Mouse (Mus musculus): ENCODE measurements around the gene Gm49486. TPM values are rescaled to one million over a fixed set of nuclear protein-coding genes. Genes with fewer than 3 reads are reported as not detected.
A peak's percentile ranks its signal among the peaks of the same experiment; 100 is the strongest.

Gene Gm49486
- polyA plus RNA-seq, 1 experiment, result 0.05 TPM

- Histone ChIP-seq H3K4me3 (no peak overlapping the region), H3K27me3 (ENCODE audit: control insufficient read depth, insufficient read depth, insufficient read length) (no peaks in the 10 kb centered on the region), H3ac (ENCODE audit: control insufficient read depth, insufficient read length) (no peak overlapping the region), H3K79me2 (ENCODE audit: control insufficient read depth, insufficient read depth) (no peaks in the 10 kb centered on the region), H3K36me3 (ENCODE audit: control insufficient read depth, insufficient read depth) (no peaks in the 10 kb centered on the region), H3K4me2 (ENCODE audit: low read depth) (no peak overlapping the region)
- TF ChIP-seq MAX (IDR thresholded peaks at IDR 0.05; ENCODE audit: low read depth), result no peak
- no peak for TF ChIP-seq E2F4 (IDR thresholded peaks at IDR 0.05; ENCODE audit: insufficient read depth)
- TF ChIP-seq MYOG (IDR thresholded peaks at IDR 0.05; ENCODE audit: control insufficient read depth in 1 of 3, insufficient read depth in 1 of 3, insufficient read length in 2 of 3, low read depth in 2 of 3), result no peak
- no peak for TF ChIP-seq POLR2A (IDR thresholded peaks at IDR 0.05; ENCODE audit: insufficient read length, low read depth)
- TF ChIP-seq TCF12 (IDR thresholded peaks at IDR 0.05; ENCODE audit: insufficient read depth, poor library complexity, severe bottlenecking), result no peak
- TF ChIP-seq POLR2AphosphoS2 (IDR thresholded peaks at IDR 0.05; ENCODE audit: insufficient read length, low read depth), result no peak
- TF ChIP-seq SRF (IDR thresholded peaks at IDR 0.05; ENCODE audit: control insufficient read depth, insufficient read length, low read depth), result no peak
- no peak for TF ChIP-seq CEBPB (IDR thresholded peaks at IDR 0.05; ENCODE audit: insufficient read depth, poor library complexity, severe bottlenecking)
- no peak for TF ChIP-seq REST (IDR thresholded peaks at IDR 0.05; ENCODE audit: insufficient read depth, insufficient read length)
- no peak for TF ChIP-seq MYOD1 (IDR thresholded peaks at IDR 0.05; ENCODE audit: control insufficient read depth in 1 of 3, insufficient read length in 2 of 3, low read depth in 2 of 3)
- TF ChIP-seq USF1 (IDR thresholded peaks at IDR 0.05; ENCODE audit: low read depth), result no peak
- TF ChIP-seq TCF3 (IDR thresholded peaks at IDR 0.05; ENCODE audit: insufficient read length, low read depth), result no peak
These were observed 8.8 kb downstream of the Gm49486 start for GRCm38 (mm10) chr15:79238036-79238435.

GRCm38 (mm10) chr15:79242574-79243233, 13.5 kb downstream of the Gm49486 start:
- TF ChIP-seq E2F4 (IDR thresholded peaks at IDR 0.05; ENCODE audit: insufficient read depth), result no peak
- peak in 2 of 3 experiments; percentile 38 to 68 for TF ChIP-seq MYOD1 (IDR thresholded peaks at IDR 0.05; ENCODE audit: control insufficient read depth in 1 of 3, insufficient read length in 2 of 3, low read depth in 2 of 3)
- TF ChIP-seq MYOG (IDR thresholded peaks at IDR 0.05; ENCODE audit: control insufficient read depth in 1 of 3, insufficient read depth in 1 of 3, insufficient read length in 2 of 3, low read depth in 2 of 3), result peak in 2 of 3 experiments; percentile 20 to 67
- TF ChIP-seq USF1 (IDR thresholded peaks at IDR 0.05; ENCODE audit: low read depth), result no peak
- no peak for TF ChIP-seq POLR2A (IDR thresholded peaks at IDR 0.05; ENCODE audit: insufficient read length, low read depth)
- TF ChIP-seq TCF12 (IDR thresholded peaks at IDR 0.05; ENCODE audit: insufficient read depth, poor library complexity, severe bottlenecking), result no peak
- no peak for TF ChIP-seq SRF (IDR thresholded peaks at IDR 0.05; ENCODE audit: control insufficient read depth, insufficient read length, low read depth)
- TF ChIP-seq TCF3 (IDR thresholded peaks at IDR 0.05; ENCODE audit: insufficient read length, low read depth), result no peak
- Histone ChIP-seq H3K79me2 (ENCODE audit: control insufficient read depth, insufficient read depth) (no peaks in the 10 kb centered on the region), H3K36me3 (ENCODE audit: control insufficient read depth, insufficient read depth) (no peaks in the 10 kb centered on the region), H3ac (ENCODE audit: control insufficient read depth, insufficient read length) (no peak overlapping the region), H3K4me2 (ENCODE audit: low read depth) (peak overlapping the region; percentile 28), H3K27me3 (ENCODE audit: control insufficient read depth, insufficient read depth, insufficient read length) (no peaks in the 10 kb centered on the region), H3K4me3 (no peak overlapping the region)

DNA sequence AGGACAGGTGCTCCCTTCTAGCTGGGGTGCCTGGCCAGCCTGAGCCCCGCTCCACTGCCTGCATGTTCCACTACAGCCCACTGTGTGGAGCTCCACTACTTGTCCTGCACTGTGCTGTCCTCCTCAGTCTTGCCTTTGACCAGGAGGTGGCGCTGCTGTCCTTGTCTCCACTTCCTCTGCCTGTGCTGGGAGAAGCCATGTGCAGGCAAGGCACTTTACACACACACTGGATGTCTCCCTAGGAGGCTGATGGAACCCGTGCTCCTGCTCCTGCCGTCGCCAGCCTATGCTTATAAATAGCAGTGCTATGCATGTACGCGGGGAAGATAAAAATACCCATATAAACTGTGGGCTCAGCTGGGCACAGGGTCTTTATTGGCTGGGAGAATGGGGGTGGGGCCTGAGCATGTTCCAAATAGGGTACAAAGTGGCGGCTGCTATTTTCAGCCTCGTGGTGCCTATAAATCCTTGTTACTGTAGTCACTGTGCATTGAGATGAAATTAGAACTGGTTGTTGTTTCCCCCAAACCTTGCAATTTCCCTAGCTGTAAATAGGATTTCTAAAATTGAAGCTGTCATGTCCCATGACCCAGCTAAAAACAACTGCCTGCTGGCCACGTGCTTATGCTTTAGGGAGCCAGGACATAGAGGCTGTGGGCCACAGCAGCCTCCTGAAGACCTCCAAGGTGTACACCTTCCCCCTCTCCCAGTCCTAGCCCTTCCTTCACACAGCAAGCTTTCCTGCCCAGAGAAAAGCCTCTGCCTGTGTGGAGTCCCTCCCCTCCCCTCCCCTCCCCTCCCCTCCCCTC, 14.2 kb downstream of the Gm49486 start:
- Histone ChIP-seq H3K27me3 (ENCODE audit: control insufficient read depth, insufficient read depth, insufficient read length) (no peaks in the 10 kb centered on the region), H3K4me2 (ENCODE audit: low read depth) (peak overlapping the region; percentile 28), H3K4me3 (no peak overlapping the region), H3ac (ENCODE audit: control insufficient read depth, insufficient read length) (no peak overlapping the region), H3K36me3 (ENCODE audit: control insufficient read depth, insufficient read depth) (no peaks in the 10 kb centered on the region), H3K79me2 (ENCODE audit: control insufficient read depth, insufficient read depth) (no peaks in the 10 kb centered on the region)
- TF ChIP-seq USF1 (IDR thresholded peaks at IDR 0.05; ENCODE audit: low read depth) (peak; percentile 55), CEBPB (IDR thresholded peaks at IDR 0.05; ENCODE audit: insufficient read depth, poor library complexity, severe bottlenecking) (no peak), E2F4 (IDR thresholded peaks at IDR 0.05; ENCODE audit: insufficient read depth) (no peak), SRF (IDR thresholded peaks at IDR 0.05; ENCODE audit: control insufficient read depth, insufficient read length, low read depth) (peak; percentile 21), REST (IDR thresholded peaks at IDR 0.05; ENCODE audit: insufficient read depth, insufficient read length) (no peak), MYOD1 (IDR thresholded peaks at IDR 0.05; ENCODE audit: control insufficient read depth in 1 of 3, insufficient read length in 2 of 3, low read depth in 2 of 3) (peak in 1 of 3 experiments; percentile 75), MYOG (IDR thresholded peaks at IDR 0.05; ENCODE audit: control insufficient read depth in 1 of 3, insufficient read depth in 1 of 3, insufficient read length in 2 of 3, low read depth in 2 of 3) (peak in 1 of 3 experiments; percentile 67), POLR2A (IDR thresholded peaks at IDR 0.05; ENCODE audit: insufficient read length, low read depth) (peak; percentile 42), POLR2AphosphoS2 (IDR thresholded peaks at IDR 0.05; ENCODE audit: insufficient read length, low read depth) (no peak), MAX (IDR thresholded peaks at IDR 0.05; ENCODE audit: low read depth) (peak; percentile 54)

DNA sequence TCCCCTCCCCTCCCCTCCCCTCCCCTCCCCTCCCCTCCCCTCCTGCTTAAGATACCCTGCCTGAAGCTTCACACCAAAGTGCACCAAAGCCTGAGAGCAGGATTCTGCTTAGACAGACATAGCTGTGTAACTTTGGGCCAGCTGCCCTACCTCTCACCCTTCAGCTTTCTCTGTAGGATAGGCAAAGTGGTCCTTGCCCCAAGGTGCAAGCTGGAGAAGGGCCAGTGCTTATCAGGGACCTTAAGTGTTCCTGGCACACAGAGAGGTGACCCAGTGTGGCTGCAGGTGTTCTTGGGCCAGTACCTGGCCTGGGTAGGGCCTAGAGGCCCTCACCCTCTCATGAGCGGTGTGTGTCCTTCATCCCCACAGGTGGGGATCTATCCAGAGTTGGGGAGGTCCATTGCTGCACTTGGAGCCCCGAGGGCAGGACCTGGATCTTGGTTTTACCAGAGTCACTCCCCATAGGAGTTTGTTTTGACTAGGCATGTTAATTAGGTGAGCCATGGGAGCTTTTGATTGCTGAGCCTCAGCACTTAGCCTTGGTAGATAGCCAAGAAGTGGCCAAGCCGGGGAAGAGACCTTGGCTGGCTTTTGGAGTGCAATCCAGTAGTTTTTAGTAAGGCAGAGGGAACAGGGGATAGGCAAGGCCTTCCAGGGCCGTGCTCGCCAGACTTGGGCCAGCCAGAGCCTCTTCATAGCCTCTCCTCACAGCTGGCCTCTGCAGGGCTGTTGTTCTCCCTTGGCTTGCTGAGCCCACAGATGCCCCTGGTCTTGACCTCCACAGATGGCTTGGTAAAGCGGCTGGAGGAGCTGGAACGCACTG, 15.1 kb downstream of the Gm49486 start:
- H3K79me2 ChIP-seq (ENCODE audit: control insufficient read depth, insufficient read depth), result no peaks in the 10 kb centered on the region
- H3K4me2 ChIP-seq (ENCODE audit: low read depth), result peak overlapping the region; percentile 49
- H3K4me3 ChIP-seq, result no peak overlapping the region
- no peak overlapping the region for H3ac ChIP-seq (ENCODE audit: control insufficient read depth, insufficient read length)
- TF ChIP-seq MYOG (IDR thresholded peaks at IDR 0.05; ENCODE audit: control insufficient read depth in 1 of 3, insufficient read depth in 1 of 3, insufficient read length in 2 of 3, low read depth in 2 of 3) (peak; percentile 68 to 92 (median 77)), TCF3 (IDR thresholded peaks at IDR 0.05; ENCODE audit: insufficient read length, low read depth) (no peak), POLR2AphosphoS2 (IDR thresholded peaks at IDR 0.05; ENCODE audit: insufficient read length, low read depth) (no peak), MAX (IDR thresholded peaks at IDR 0.05; ENCODE audit: low read depth) (no peak), TCF12 (IDR thresholded peaks at IDR 0.05; ENCODE audit: insufficient read depth, poor library complexity, severe bottlenecking) (peak; percentile 28), POLR2A (IDR thresholded peaks at IDR 0.05; ENCODE audit: insufficient read length, low read depth) (no peak), E2F4 (IDR thresholded peaks at IDR 0.05; ENCODE audit: insufficient read depth) (no peak), CEBPB (IDR thresholded peaks at IDR 0.05; ENCODE audit: insufficient read depth, poor library complexity, severe bottlenecking) (no peak), SRF (IDR thresholded peaks at IDR 0.05; ENCODE audit: control insufficient read depth, insufficient read length, low read depth) (no peak), MYOD1 (IDR thresholded peaks at IDR 0.05; ENCODE audit: control insufficient read depth in 1 of 3, insufficient read length in 2 of 3, low read depth in 2 of 3) (peak in 2 of 3 experiments; percentile 64 to 76), USF1 (IDR thresholded peaks at IDR 0.05; ENCODE audit: low read depth) (no peak), REST (IDR thresholded peaks at IDR 0.05; ENCODE audit: insufficient read depth, insufficient read length) (no peak)
- no peaks in the 10 kb centered on the region for H3K27me3 ChIP-seq (ENCODE audit: control insufficient read depth, insufficient read depth, insufficient read length)
- no peaks in the 10 kb centered on the region for H3K36me3 ChIP-seq (ENCODE audit: control insufficient read depth, insufficient read depth)
